Mouse (Mus musculus) CH12.LX (cell line): ENCODE results near the gene Hck.

ENCODE experiments used
- ELF1 ChIP-seq: IDR thresholded peaks from 2 replicates; pipeline ENCODE4 v1.6.1; 2014; ENCODE audit warnings: low read depth, mild to moderate bottlenecking, inconsistent platforms, low read length, improper control_type of control experiment
- MAFK ChIP-seq: IDR thresholded peaks from 2 replicates; pipeline ENCODE4 v1.6.1; 2011; ENCODE audit warnings: low read length, improper control_type of control experiment; ENCODE audit not compliant: insufficient replicate concordance
- NELFE ChIP-seq: IDR thresholded peaks from 2 replicates; pipeline ENCODE4 v1.6.1; 2011; ENCODE audit warnings: low read depth, low read length, improper control_type of control experiment
- NRF1 ChIP-seq: IDR thresholded peaks from 2 replicates; pipeline ENCODE4 v1.6.1; 2014; ENCODE audit warnings: low read depth, mild to moderate bottlenecking, inconsistent platforms, low read length, improper control_type of control experiment, moderate library complexity
- POLR2A ChIP-seq: IDR thresholded peaks from 2 replicates; pipeline ENCODE4 v1.6.1; 2011; ENCODE audit warnings: low read depth, mild to moderate bottlenecking, improper control_type of control experiment, low read length

DNA sequence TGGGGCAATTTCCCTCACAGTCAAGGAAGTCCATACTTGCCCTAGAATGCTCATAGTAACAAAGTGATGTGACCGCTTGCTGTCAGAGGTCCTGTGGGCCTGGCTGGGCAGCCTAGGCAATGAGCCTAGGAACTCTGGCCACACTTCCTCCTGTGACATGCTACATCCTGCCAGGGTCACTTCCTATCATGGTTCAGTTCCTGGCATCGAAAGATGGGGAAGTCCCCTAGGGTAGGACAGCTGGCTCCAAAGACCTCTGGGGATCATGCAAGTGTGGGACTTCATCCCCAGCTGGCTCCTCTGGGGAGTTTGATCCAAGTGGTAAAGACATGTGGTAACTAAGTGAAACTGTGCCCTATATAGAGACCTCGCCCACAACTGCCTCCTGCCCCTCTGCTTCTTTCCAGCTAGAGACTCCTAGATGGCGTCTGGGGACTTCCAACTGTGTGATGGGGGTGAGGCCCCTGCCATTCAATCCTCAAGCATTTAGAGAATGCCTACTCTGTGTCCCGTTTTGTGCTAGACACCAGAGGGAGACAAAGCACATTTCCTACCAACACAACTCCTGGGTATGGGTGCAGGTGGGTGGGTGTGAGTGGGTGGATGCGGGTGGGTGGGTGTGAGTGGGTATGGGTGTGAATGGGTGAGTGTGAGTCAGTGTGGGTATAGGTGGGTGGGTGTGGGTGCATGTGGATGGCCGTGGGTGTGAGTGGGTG is 23.8 kb upstream of the Hck start:
- peak; percentile 28; the same call in 1 of the 2 replicates for TF ChIP-seq POLR2A
- peak; percentile 52 for TF ChIP-seq ELF1
- TF ChIP-seq NRF1 = no peak
- TF ChIP-seq MAFK = 0 out of 2 replicates have a peak, but pooled peaks have one; percentile 62
- TF ChIP-seq NELFE = no peak
